ENCODE assay signal across 8 mouse cellular contexts in genomic region chr4:100170161-100170650, GRCm38 (mm10).
DNase-seq lines count a peak whose midpoint lies in the region; ATAC-seq lines count a peak whose summit lies in the region.

No protein-coding gene starts in this region.

- no peaks in the 10 kb centered on the region for H3K9me3 ChIP-seq in forebrain, embryonic 11.5 days (ENCODE audit: control insufficient read depth, low read length)
- H3K9me3 ChIP-seq in limb, embryonic 10.5 days (replicated peaks), result no peaks in the 10 kb centered on the region
- H3K9me3 ChIP-seq in neural tube, embryonic 12.5 days, result no peaks in the 10 kb centered on the region

- 0 out of 2 replicates have a peak overlapping the region, but pooled peaks have one; percentile 12 for H3K4me3 ChIP-seq in forebrain, embryonic 11.5 days (ENCODE audit: low read depth, low read length)
- H3K4me3 ChIP-seq in limb, embryonic 10.5 days, result peak overlapping the region; percentile 6; the same call in 1 of the 2 replicates
- H3K4me3 ChIP-seq in neural tube, embryonic 12.5 days, result no peak overlapping the region

- intact Hi-C loops in left cerebral cortex, postnatal 4 days (cut with DNase I), result no loop called here
- intact Hi-C loops in left cerebral cortex, postnatal 14 days (cut with DNase I), result no loop called here

- peak; percentile 67 for ATAC-seq in forebrain, embryonic 11.5 days (replicated peaks; ENCODE audit: low FRiP score)
- ATAC-seq in neural tube, embryonic 12.5 days (ENCODE audit: low FRiP score, low read depth), result 0 out of 2 replicates have a peak, but pooled peaks have one; percentile 27

- WGBS in forebrain, embryonic 11.5 days, result 19% methylated on average over 14 of the region's 14 CpGs
- 33% methylated on average over 14 of the region's 14 CpGs for WGBS in limb, embryonic 10.5 days
- 43% methylated on average over 14 of the region's 14 CpGs for WGBS in neural tube, embryonic 12.5 days

- no peaks in the 10 kb centered on the region for H3K27me3 ChIP-seq in forebrain, embryonic 11.5 days (ENCODE audit: control insufficient read depth, insufficient read depth, low read length)
- H3K27me3 ChIP-seq in limb, embryonic 10.5 days (ENCODE audit: low read depth, poor library complexity, severe bottlenecking), result no peaks in the 10 kb centered on the region
- no peaks in the 10 kb centered on the region for H3K27me3 ChIP-seq in neural tube, embryonic 12.5 days (replicated peaks)

- no peaks in the 10 kb centered on the region for H3K36me3 ChIP-seq in forebrain, embryonic 11.5 days (ENCODE audit: control insufficient read depth, insufficient read depth, low read length)
- H3K36me3 ChIP-seq in limb, embryonic 10.5 days, result no peaks in the 10 kb centered on the region
- H3K36me3 ChIP-seq in neural tube, embryonic 12.5 days, result no peaks in the 10 kb centered on the region

- H3K27ac ChIP-seq in forebrain, embryonic 11.5 days (ENCODE audit: low read depth, low read length), result peak overlapping the region; percentile 12; the same call in 1 of the 2 replicates
- H3K27ac ChIP-seq in limb, embryonic 10.5 days, result peak overlapping the region; percentile 82
- no peak overlapping the region for H3K27ac ChIP-seq in neural tube, embryonic 12.5 days

- H3K9ac ChIP-seq in forebrain, embryonic 11.5 days (ENCODE audit: low read length), result 0 out of 2 replicates have a peak overlapping the region, but pooled peaks have one; percentile 14
- H3K9ac ChIP-seq in neural tube, embryonic 12.5 days, result no peak overlapping the region

- H3K4me2 ChIP-seq in forebrain, embryonic 11.5 days (ENCODE audit: low read depth, low read length, severe bottlenecking), result peak overlapping the region; percentile 47
- peak overlapping the region; percentile 36 for H3K4me2 ChIP-seq in neural tube, embryonic 12.5 days (replicated peaks)

- H3K4me1 ChIP-seq in forebrain, embryonic 11.5 days (replicated peaks; ENCODE audit: control insufficient read depth, insufficient read depth, low read length), result peaks cover 9% of the 10 kb centered on the region; the same call in 1 of the 2 replicates
- peaks cover 68% of the 10 kb centered on the region for H3K4me1 ChIP-seq in limb, embryonic 10.5 days
- H3K4me1 ChIP-seq in neural tube, embryonic 12.5 days, result peaks cover 31% of the 10 kb centered on the region

- DNase-seq in left cerebral cortex, postnatal 4 days, result peak; percentile 25
- DNase-seq in left cerebral cortex, postnatal 14 days (ENCODE audit: low spot score in 2 of 2), result no peak
- peak; percentile 77 for DNase-seq in forebrain, embryonic 11.5 days (ENCODE audit: low spot score)
- DNase-seq in limb, embryonic 10.5 days (ENCODE audit: low spot score), result peak; percentile 68
- DNase-seq in right cerebral cortex, postnatal 36 days (ENCODE audit: low spot score in 2 of 2), result no peak
- DNase-seq in layer of hippocampus, adult 8-10 months (ENCODE audit: low spot score in 2 of 2), result no peak
- DNase-seq in urinary bladder, adult 2 months (ENCODE audit: low spot score), result no peak

Comparison
In these comparisons a context has a peak if more than half of its experiments do, and no peak if none do; other contexts are left out.
1. DNase-seq: peak in left cerebral cortex, postnatal 4 days (single experiment), forebrain, embryonic 11.5 days (single experiment) and limb, embryonic 10.5 days (single experiment); none in left cerebral cortex, postnatal 14 days (0 of 2), right cerebral cortex, postnatal 36 days (0 of 2), layer of hippocampus, adult 8-10 months (0 of 2) and urinary bladder, adult 2 months (single experiment).